Mouse (Mus musculus) hematopoietic multipotent progenitor cell, adult 10-12 weeks (in vitro differentiated cells): Measurements from ENCODE around the gene Adh1. TPM values are rescaled to one million over a fixed set of nuclear protein-coding genes. Genes with fewer than 3 reads are reported as not detected.

Experiments
- polyA plus RNA-seq: library from polyadenylated mRNA; stranded (reverse); fragments of >175 nt; gene quantifications from 2 replicates; pipeline ENCODE4 v1.2.3, GENCODE M21; 2012; ENCODE audit warnings: low replicate concordance

Gene Adh1
- 0.12 and 0.42 TPM in 2 replicates for polyA plus RNA-seq

DNA sequence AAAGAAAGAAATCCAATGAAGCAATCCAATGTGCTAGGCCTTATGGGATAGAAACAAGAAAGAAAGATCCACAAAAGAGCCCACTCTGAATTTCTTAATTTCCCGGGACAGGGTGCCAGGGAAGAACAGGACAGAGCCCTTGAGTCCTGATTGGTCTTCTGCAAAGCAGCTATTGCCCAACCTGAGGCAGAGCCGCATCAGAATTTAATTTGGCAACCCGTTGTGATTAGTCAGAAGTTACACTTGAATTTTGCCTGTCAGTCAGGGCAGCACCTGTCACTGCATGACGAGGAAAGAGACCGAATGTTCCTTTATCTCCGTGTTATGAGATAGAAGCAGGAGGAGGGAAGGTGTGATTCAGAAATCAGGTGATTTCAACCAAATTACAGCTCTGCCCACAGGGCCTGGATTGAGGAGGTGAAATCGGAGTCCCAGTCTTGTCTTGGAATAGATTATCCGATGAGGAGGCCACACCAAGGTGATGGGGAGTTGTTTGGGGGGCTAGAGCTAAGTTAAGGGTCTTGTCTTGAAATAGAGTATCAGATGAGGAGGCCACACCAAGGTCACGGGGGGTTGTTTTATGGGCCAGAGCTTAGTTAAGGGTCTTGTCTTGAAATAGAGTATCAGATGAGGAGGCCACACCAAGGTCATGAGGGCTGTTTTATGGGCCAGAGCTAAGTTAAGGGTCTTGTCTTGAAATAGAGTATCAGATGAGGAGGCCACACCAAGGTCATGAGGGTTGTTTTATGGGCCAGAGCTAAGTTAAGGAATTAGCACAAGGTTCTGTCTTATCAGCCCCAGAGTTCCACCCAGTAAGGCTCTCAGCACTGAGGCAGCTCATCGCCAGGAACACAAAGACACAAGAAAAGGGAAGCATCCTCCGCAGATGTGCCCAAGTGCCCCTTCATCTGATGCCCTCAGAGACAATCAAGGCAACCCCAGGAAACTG lies at the start of gene Adh1:
Adh1 (plus strand) TSS at position 271 of the 949 bp plus-strand sequence.

DNA sequence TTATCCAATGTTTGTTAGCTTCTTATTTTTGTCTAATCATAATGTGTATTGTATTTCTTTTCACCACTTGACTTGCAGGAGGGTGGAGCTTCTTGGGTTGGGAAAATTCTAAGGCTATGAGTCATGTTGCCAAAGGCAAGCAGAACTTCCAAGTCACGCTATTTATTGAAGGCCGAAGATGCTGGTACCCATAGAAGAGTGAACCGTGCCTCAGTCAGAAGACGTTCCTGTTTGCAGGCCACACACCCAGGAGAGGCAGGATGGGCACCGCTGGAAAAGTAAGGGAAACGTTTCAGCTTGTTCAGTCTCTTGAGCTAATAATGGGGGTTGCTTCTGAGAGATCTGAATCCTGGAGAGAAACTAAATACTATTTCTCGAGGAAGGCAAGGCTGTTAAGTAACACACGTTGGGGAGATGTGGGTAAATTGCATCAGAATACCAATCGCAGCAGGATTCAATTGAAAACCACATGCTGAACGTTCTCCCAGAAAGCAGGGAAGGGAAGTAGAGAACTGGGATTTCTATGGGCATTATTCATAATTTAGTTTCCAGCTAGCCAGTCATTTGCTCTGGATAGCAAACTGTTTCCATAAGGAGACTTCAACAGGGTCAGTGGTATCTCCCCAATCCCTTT lies 43.0 kb upstream of the Adh1 start, which contains the start of gene Adh7:
Adh7 (plus strand) TSS at position 130 of the 634 bp plus-strand sequence.

DNA sequence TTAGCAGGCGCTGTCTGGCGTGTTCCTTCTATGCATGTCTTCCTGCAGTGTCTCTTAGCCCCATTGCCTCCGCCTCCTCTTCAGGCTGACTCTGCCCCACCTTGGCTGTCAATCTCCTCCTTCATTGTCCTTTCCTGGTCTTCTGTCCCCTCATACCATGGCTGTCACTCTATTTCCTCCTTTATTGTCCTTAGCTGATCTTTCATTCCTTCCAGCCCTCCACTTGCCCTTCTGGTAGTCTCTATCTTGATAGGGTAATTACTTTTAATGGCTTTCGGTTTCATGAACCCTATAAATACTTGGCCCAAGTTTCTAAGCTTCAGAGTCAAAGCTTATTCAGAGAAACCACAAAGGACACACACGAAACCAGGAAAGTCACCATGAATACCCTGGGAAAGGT lies 52.2 kb downstream of the Adh1 start, which contains the start of gene Adh6a:
Adh6a (plus strand) TSS at position 322 of the 400 bp plus-strand sequence.

Other genes with a start within 250 kb of the Adh1 start
- 0.01 TPM in 1 of 2 replicates, not detected in the other for gene 1110002E22Rik, start 195.9 kb upstream of the Adh1 start, polyA plus RNA-seq
- gene Gm5105, start 193.6 kb upstream of the Adh1 start, polyA plus RNA-seq: not detected in 2 replicates
- gene Trmt10a, start 117.5 kb upstream of the Adh1 start, polyA plus RNA-seq: 1.6 and 2.5 TPM in 2 replicates
- 0.28 and 0.71 TPM in 2 replicates for gene Mttp, start 116.0 kb upstream of the Adh1 start, polyA plus RNA-seq
- gene 4930579F01Rik, start 67.2 kb upstream of the Adh1 start, polyA plus RNA-seq: not detected in 2 replicates
- not detected in 2 replicates for gene Adh7, start 43.2 kb upstream of the Adh1 start, polyA plus RNA-seq
- gene Adh6a, start 52.3 kb downstream of the Adh1 start, polyA plus RNA-seq: not detected in 2 replicates
- gene Adh6b, start 80.8 kb downstream of the Adh1 start, polyA plus RNA-seq: not detected in 2 replicates
- not detected in 2 replicates for gene Adh4, start 154.5 kb downstream of the Adh1 start, polyA plus RNA-seq
- 5.5 and 18.9 TPM in 2 replicates for gene Adh5, start 182.1 kb downstream of the Adh1 start, polyA plus RNA-seq
- gene Metap1, start 228.5 kb downstream of the Adh1 start, polyA plus RNA-seq: 8.9 and 20.7 TPM in 2 replicates